Mouse (Mus musculus) brown adipose tissue, adult 24 weeks (tissue): ENCODE measurements at regions not wholly inside any gene's neighbourhood (a gene's known extent, or its start where the extent isn't known, plus 50 kb on each side); places are given as distances from the start of the nearest gene placed in this dataset.
"Not testable (repeated sequence)": the region's sequence is repeated elsewhere in the genome, so short reads cannot be mapped to it uniquely, and the experiment has no call there.

Experiments used
- H3K27ac ChIP-seq: fragments of 200-500 bp; replicated peaks from 2 replicates; pipeline ENCODE4 v1.5.1; 2012; ENCODE audit warnings: low read depth, mild to moderate bottlenecking, low read length
- H3K4me1 ChIP-seq: fragments of 200-500 bp; 2 replicates; pipeline ENCODE4 v1.6.1; 2012; ENCODE audit warnings: low read length, mixed read lengths; ENCODE audit not compliant: control insufficient read depth, insufficient read depth, insufficient read length
- H3K4me3 ChIP-seq: fragments of 200-500 bp; 2 replicates; pipeline ENCODE4 v1.5.1; 2012; ENCODE audit warnings: low read depth, mild to moderate bottlenecking, low read length, moderate library complexity; ENCODE audit not compliant: insufficient read depth

- Histone ChIP-seq H3K27ac (no peak overlapping the region), H3K4me1 (no peaks in the 10 kb centered on the region), H3K4me3 (no peak overlapping the region)
Observed at GRCm38 (mm10) chr5:134046086-134046485, 53.4 kb upstream of the Castor2 start.

DNA sequence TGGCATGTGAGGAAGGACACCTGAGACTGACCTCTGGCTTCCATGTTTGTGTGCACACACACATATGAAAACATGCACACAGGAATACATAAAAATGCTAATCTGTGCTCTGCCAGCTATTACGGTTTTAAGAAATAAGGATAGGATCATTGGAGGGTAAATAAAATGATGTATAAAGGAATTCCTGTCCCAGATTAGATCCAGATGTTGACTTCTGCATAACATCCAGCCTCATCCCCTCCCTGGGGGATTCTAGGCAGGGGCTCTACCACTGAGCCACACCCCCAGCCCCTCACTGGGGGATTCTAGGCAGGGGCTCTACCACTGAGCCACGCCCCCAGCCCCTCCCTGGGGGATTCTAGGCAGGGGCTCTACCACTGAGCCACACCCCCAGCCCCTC, 56.6 kb upstream of the Castor2 start:
- not testable (repeated sequence) for H3K4me3 ChIP-seq, H3K4me1 ChIP-seq, H3K27ac ChIP-seq

DNA sequence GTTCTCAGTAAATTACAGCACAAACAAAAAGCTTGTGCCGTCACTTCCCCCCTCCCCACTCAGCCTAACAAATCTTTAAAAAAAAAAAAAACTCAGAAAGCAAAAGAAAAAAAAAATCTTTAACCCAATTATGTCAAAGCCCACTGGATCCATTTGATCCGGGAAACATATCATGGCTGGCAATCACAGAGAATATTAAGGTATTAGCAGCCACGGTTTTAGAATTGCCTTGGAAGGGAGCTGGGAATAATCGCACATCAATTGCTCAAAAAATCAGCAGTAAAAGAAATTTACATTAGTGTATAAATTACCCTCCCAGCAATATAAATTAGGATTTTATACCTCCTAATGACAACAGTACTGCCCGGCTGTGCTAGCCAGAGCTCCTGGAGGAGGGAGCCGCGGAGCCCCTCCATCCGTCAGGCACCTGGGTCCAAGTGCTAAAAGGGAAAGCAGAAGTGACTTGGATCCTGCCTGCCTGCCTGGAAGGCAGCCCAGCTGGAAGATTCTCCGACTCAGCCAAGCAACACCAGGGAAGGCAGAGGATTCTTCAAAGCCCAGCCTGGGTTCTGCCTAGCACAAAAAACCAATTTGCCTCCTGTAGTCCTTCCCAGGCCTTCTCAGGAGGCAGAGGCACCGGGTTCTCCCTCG, 72.1 kb upstream of the Castor2 start:
- peak overlapping the region; percentile 32 for H3K27ac ChIP-seq
- no peak overlapping the region for H3K4me3 ChIP-seq
- H3K4me1 ChIP-seq, result no peaks in the 10 kb centered on the region

GRCm38 (mm10) chr5:134019651-134020432, 79.7 kb upstream of the Castor2 start:
- H3K4me1 ChIP-seq, result no peaks in the 10 kb centered on the region
- no peak overlapping the region for H3K4me3 ChIP-seq
- H3K27ac ChIP-seq, result no peak overlapping the region

GRCm38 (mm10) chr5:134014257-134015163, 85.0 kb upstream of the Castor2 start:
- Histone ChIP-seq H3K4me3 (no peak overlapping the region), H3K4me1 (no peaks in the 10 kb centered on the region), H3K27ac (no peak overlapping the region)

GRCm38 (mm10) chr5:134013206-134013605, 86.3 kb upstream of the Castor2 start:
- Histone ChIP-seq H3K27ac (no peak overlapping the region), H3K4me1 (no peaks in the 10 kb centered on the region), H3K4me3 (no peak overlapping the region)

- H3K27ac ChIP-seq, result no peak overlapping the region
- H3K4me1 ChIP-seq, result no peaks in the 10 kb centered on the region
- H3K4me3 ChIP-seq, result no peak overlapping the region
Observed at GRCm38 (mm10) chr5:134009843-134010242, 89.7 kb upstream of the Castor2 start.

DNA sequence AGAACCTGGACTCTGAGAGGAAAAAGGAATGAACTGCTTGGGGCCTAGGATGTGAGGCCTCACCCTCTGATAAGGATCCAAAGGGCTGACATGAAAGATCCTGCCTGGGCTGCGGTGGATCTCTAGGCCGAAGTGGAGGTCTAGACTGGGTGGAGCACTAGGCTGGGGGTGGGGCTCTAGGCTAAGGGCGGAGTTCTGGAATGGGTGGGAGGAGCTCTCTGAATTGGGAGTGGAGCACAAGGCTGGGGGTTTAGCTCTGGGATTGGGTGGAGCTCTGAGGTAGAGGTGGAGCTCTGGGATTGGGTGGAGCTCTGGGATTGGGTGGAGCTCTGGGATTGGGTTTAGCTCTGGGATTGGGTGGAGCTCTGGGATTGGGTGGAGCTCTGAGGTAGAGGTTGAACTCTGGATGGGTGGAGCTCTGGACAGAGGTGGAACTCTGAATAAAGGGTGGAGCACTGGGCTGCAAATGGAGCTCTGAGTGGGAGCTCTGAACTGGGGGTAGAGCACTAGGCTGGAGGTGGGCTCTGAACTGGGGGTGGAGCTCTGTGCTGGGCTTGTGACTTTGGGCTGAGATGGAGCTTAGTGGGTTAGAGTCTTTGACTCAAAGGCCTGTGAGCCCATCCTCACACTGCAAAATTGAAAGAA, 92.3 kb upstream of the Castor2 start:
- Histone ChIP-seq H3K4me3 (no peak overlapping the region), H3K27ac (no peak overlapping the region), H3K4me1 (no peaks in the 10 kb centered on the region)

DNA sequence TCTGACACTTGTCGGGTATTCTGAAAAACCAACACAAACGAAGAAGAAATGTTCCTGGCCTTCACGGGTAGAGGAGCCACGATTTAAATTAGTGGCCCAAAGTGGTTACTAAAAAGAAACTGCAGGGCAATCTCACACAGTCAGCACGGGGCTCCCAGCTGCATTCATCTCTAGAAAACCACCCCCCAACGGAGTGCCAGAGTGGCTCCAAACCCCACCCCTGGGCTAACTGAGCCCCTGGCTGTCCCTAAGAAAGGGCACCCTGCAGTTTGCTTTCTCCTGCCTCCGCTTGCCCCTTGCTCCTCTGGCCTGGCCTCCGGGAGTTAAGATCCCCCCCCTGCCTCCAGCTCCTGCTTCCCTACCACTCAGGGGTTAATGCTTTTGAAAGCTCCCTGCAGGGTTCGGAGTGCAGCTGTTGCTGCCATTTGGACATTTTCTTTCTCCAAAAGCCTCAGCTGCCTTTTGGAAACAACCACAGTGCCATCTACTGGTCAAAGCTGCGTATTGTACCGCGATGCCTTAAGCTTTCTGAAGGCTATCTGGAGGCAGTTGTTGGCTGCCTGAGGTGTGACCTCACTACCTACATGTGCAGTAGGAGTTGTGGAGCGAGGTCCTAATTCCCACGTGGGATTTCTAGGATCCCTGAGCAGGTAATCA, 92.9 kb upstream of the Castor2 start:
- Histone ChIP-seq H3K4me3 (no peak overlapping the region), H3K27ac (no peak overlapping the region), H3K4me1 (no peaks in the 10 kb centered on the region)

DNA sequence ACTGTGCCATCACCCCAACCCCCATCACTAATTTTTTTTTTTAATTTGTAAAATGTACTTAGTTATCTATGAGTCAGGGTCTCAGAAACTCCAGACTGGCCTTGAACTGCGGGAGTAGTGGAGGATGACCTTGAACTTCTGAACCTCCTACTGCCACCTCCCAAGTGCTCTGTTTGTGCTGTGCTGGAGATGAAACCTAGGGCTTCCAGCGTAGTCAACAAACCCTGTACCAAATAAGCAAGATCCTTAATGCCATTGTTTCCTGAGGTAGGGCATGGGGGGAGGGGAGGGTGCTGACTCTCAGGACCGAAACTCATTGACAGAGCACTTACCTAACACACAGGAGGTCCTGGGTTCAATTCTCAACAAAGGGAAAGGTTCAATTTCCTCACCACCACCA, 93.5 kb upstream of the Castor2 start:
- no peaks in the 10 kb centered on the region for H3K4me1 ChIP-seq

DNA sequence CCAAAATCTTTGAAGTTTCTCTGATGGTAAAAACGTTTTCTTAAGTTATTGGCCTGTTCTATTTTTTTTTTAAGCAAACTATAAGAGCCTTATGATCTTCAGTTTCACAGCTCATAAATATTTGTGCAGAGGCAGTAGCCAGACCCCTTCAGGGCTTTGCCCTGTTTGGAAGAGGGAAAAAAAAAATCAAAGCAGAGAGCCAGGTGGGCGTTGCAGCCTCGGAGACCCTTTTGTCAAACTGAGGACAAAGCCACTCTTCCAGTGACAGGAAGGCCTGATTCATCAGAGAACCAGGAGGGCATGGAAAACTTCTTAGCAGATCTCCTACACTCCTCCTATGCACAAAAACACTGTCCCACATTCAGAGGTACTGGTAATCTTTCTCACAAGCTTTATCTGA, 99.4 kb upstream of the Castor2 start:
- Histone ChIP-seq H3K27ac (no peak overlapping the region), H3K4me3 (no peak overlapping the region), H3K4me1 (no peaks in the 10 kb centered on the region)

More for the DNA sequence above, 93.5 kb upstream of the Castor2 start:
- Histone ChIP-seq H3K27ac (no peak overlapping the region), H3K4me3 (no peak overlapping the region)

- no peak overlapping the region for H3K4me3 ChIP-seq
- no peak overlapping the region for H3K27ac ChIP-seq
- no peaks in the 10 kb centered on the region for H3K4me1 ChIP-seq
Observed at GRCm38 (mm10) chr5:133999698-134000097, 99.8 kb upstream of the Castor2 start.

- no peaks in the 10 kb centered on the region for H3K4me1 ChIP-seq
- H3K27ac ChIP-seq, result no peak overlapping the region
- no peak overlapping the region for H3K4me3 ChIP-seq
Observed at GRCm38 (mm10) chr5:133991994-133992393, 107.5 kb upstream of the Castor2 start.

- no peak overlapping the region for H3K27ac ChIP-seq
- no peak overlapping the region for H3K4me3 ChIP-seq
- no peaks in the 10 kb centered on the region for H3K4me1 ChIP-seq
Observed at GRCm38 (mm10) chr5:133991556-133991955, 108.0 kb upstream of the Castor2 start.
